In the genomic region with DNA sequence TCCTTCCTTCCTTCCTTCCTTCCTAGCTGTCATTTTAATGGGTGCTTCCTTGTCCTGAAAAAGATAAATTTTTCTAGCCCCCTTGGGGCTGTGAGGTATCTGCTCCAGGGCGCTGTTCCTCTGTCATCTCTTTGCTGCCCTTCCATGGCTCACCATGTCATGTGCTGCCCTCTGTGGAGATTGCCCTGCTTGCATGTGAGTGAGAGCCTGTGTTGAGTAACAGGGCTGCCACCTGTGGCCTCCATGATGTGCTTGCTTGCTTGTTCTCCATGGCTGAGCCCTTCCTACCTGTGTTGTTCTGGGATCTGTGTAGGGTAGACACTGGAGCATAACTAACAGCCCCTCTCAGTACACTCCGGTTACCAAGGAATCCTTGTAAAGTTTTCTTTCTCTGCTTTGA, we compare ENCODE assay signal across 24 mouse cellular contexts.
"Had no signal": no experiment of that assay in that cellular context is flagged by ENCODE, and none has a peak within 500 bp of the region (broad histone marks: within the 10 kb centered on the region; RNA-seq: fewer than 3 reads in every experiment).

No protein-coding gene starts in this region.

- H3K9me3 ChIP-seq: heart, embryonic 15.5 days; hindbrain, embryonic 13.5 days; hindbrain, embryonic 15.5 days; kidney, embryonic 15.5 days; limb, embryonic 15.5 days had no signal

- H3K4me2 ChIP-seq: heart, embryonic 11.5 days; heart, embryonic 13.5 days; heart, embryonic 15.5 days; hindbrain, embryonic 13.5 days; hindbrain, embryonic 15.5 days; kidney, embryonic 15.5 days; limb, embryonic 13.5 days; limb, embryonic 15.5 days; liver, embryonic 12.5 days had no signal

- H3K27me3 ChIP-seq: heart, embryonic 13.5 days; heart, embryonic 15.5 days; hindbrain, embryonic 13.5 days; hindbrain, embryonic 15.5 days; kidney, embryonic 15.5 days; limb, embryonic 13.5 days; limb, embryonic 15.5 days; liver, embryonic 12.5 days had no signal

- H3K27ac ChIP-seq: heart, embryonic 13.5 days; heart, embryonic 15.5 days; hindbrain, embryonic 13.5 days; hindbrain, embryonic 15.5 days; hindbrain, postnatal 0 days; kidney, embryonic 15.5 days; limb, embryonic 13.5 days; limb, embryonic 15.5 days; liver, embryonic 12.5 days had no signal

- H3K36me3 ChIP-seq: heart, embryonic 15.5 days; hindbrain, embryonic 13.5 days; hindbrain, embryonic 15.5 days; limb, embryonic 15.5 days had no signal

- H3K4me3 ChIP-seq: heart, embryonic 13.5 days; heart, embryonic 15.5 days; hindbrain, embryonic 13.5 days; hindbrain, embryonic 15.5 days; kidney, embryonic 15.5 days; limb, embryonic 13.5 days; limb, embryonic 15.5 days; liver, embryonic 12.5 days had no signal

- ATAC-seq: forebrain, postnatal 0 days; hindbrain, postnatal 0 days; liver, embryonic 12.5 days had no signal

- DNase-seq: forebrain, postnatal 0 days; gastrocnemius, postnatal 14 days; gastrocnemius, postnatal 36 days; heart, adult 18-20 months; heart, postnatal 10 days; heart, postnatal 36 days; kidney, adult 11 months; kidney, adult 2 months; kidney, adult 9 months; kidney, postnatal 10 days; kidney, postnatal 25 days; layer of hippocampus, adult 9-11 months; layer of hippocampus, postnatal 36 days; left cerebral cortex, postnatal 4 days had no signal

- H3K9ac ChIP-seq: forebrain, postnatal 0 days; heart, embryonic 13.5 days; heart, embryonic 15.5 days; hindbrain, embryonic 13.5 days; hindbrain, embryonic 15.5 days; kidney, embryonic 15.5 days; limb, embryonic 13.5 days; limb, embryonic 15.5 days; liver, embryonic 12.5 days had no signal
